Mouse (Mus musculus) liver, embryonic 15.5 days (tissue): Measurements from ENCODE around the gene Gipc3. TPM values are rescaled to one million over a fixed set of nuclear protein-coding genes. Genes with fewer than 3 reads are reported as not detected.

Source experiments
- ATAC-seq: fragments of 200-750 bp; cut with Nextera tagmentation; 2 replicates; pipeline ENCODE4 v1.8.0; 2017; ENCODE audit warnings: moderate number of reproducible peaks, mild to moderate bottlenecking, moderate library complexity; ENCODE audit not compliant: insufficient read depth
- H3K27ac ChIP-seq: fragments of 300-500 bp; sonication (generic); replicated peaks from 2 replicates; pipeline ENCODE4 v1.5.1; 2015; ENCODE audit warnings: mild to moderate bottlenecking, inconsistent platforms
- H3K27me3 ChIP-seq: fragments of 300-500 bp; sonication (generic); 2 replicates; pipeline ENCODE4 v1.6.1; 2015; ENCODE audit warnings: mild to moderate bottlenecking, inconsistent platforms
- H3K36me3 ChIP-seq: fragments of 300-500 bp; sonication (generic); replicated peaks from 2 replicates; pipeline ENCODE4 v1.6.1; 2015; ENCODE audit warnings: moderate library complexity, mild to moderate bottlenecking, inconsistent platforms
- H3K4me1 ChIP-seq: fragments of 300-500 bp; sonication (generic); replicated peaks from 2 replicates; pipeline ENCODE4 v1.6.1; 2015; ENCODE audit warnings: inconsistent platforms
- H3K4me2 ChIP-seq: fragments of 300-500 bp; sonication (generic); 2 replicates; pipeline ENCODE4 v1.6.1; 2015; ENCODE audit warnings: moderate library complexity, mild to moderate bottlenecking, inconsistent platforms
- H3K4me3 ChIP-seq: fragments of 300-500 bp; sonication (generic); replicated peaks from 2 replicates; pipeline ENCODE4 v1.5.1; 2015; ENCODE audit warnings: mild to moderate bottlenecking, inconsistent platforms
- H3K9ac ChIP-seq: fragments of 300-500 bp; sonication (generic); 2 replicates; pipeline ENCODE4 v1.6.1; 2015; ENCODE audit warnings: moderate library complexity, mild to moderate bottlenecking, inconsistent platforms
- H3K9me3 ChIP-seq: fragments of 300-500 bp; sonication (generic); replicated peaks from 2 replicates; pipeline ENCODE4 v1.6.1; 2016; ENCODE audit warnings: inconsistent platforms
- WGBS: fragments of 180-500 bp; shearing (Covaris S2); methylation state at CpG from one replicate; pipeline ENCODE4 v1.1.7; 2015; ENCODE audit warnings: mixed read lengths; ENCODE audit not compliant: insufficient replicate concordance; 5-methylcytosine and 5-hydroxymethylcytosine counted together
- polyA plus RNA-seq: library from polyadenylated mRNA; unstranded; fragments of >200 nt; fragmentation: Nextera tagmentation; extraction: Ambion mirVana; gene quantifications from 2 replicates; pipeline ENCODE4 v1.2.1, GENCODE M21; 2015

Gipc3 gene
- polyA plus RNA-seq, 1 experiment from 2014 or later, result not detected

- Histone ChIP-seq H3K4me2 (peak overlapping the region; percentile 30; the same call in 1 of the 2 replicates), H3K9ac (no peak overlapping the region), H3K9me3 (no peaks in the 10 kb centered on the region), H3K36me3 (peaks cover 42% of the 10 kb centered on the region), H3K27ac (no peak overlapping the region), H3K4me1 (peaks cover 54% of the 10 kb centered on the region), H3K4me3 (no peak overlapping the region), H3K27me3 (no peaks in the 10 kb centered on the region)
- ATAC-seq, result no peak
- WGBS, result 16% methylated on average over 7 of the region's 9 CpGs
Observed at GRCm38 (mm10) chr10:81304597-81305238, 38.3 kb downstream of the Gipc3 start.

- 36% methylated on average over 7 of the region's 7 CpGs for whole genome bisulfite sequencing
- peak overlapping the region; percentile 56; the same call in 1 of the 2 replicates for H3K27ac ChIP-seq
- no peaks in the 10 kb centered on the region for H3K27me3 ChIP-seq
- H3K4me1 ChIP-seq, result peaks cover 64% of the 10 kb centered on the region
- H3K9me3 ChIP-seq, result no peaks in the 10 kb centered on the region
- no peak overlapping the region for H3K4me3 ChIP-seq
- H3K36me3 ChIP-seq, result peaks cover 32% of the 10 kb centered on the region
- no peak overlapping the region for H3K9ac ChIP-seq
- peak overlapping the region; percentile 4; the same call in 1 of the 2 replicates for H3K4me2 ChIP-seq
- no peak for ATAC-seq
Observed at GRCm38 (mm10) chr10:81303761-81304160, 39.3 kb downstream of the Gipc3 start.

GRCm38 (mm10) chr10:81303258-81303657 lies 39.8 kb downstream of the Gipc3 start:
- Histone ChIP-seq H3K4me2 (peak overlapping the region; percentile 43), H3K36me3 (peaks cover 27% of the 10 kb centered on the region), H3K27ac (peak overlapping the region; percentile 56), H3K4me3 (no peak overlapping the region), H3K9me3 (no peaks in the 10 kb centered on the region), H3K27me3 (no peaks in the 10 kb centered on the region), H3K4me1 (peaks cover 69% of the 10 kb centered on the region), H3K9ac (0 out of 2 replicates have a peak overlapping the region, but pooled peaks have one; percentile 13)
- ATAC-seq, result no peak
- 31% methylated on average over 10 of the region's 10 CpGs for WGBS

- no peaks in the 10 kb centered on the region for H3K9me3 ChIP-seq
- H3K27me3 ChIP-seq, result no peaks in the 10 kb centered on the region
- peaks cover 23% of the 10 kb centered on the region for H3K36me3 ChIP-seq
- peaks cover 73% of the 10 kb centered on the region for H3K4me1 ChIP-seq
- 13% methylated on average over 14 of the region's 14 CpGs for WGBS
- 0 out of 2 replicates have a peak overlapping the region, but pooled peaks have one; percentile 10 for H3K4me3 ChIP-seq
- peak overlapping the region; percentile 56 for H3K27ac ChIP-seq
- peak overlapping the region; percentile 13 for H3K9ac ChIP-seq
- 0 out of 2 replicates have a peak, but pooled peaks have one; percentile 3 for ATAC-seq
- H3K4me2 ChIP-seq, result peak overlapping the region; percentile 43
Observed at GRCm38 (mm10) chr10:81302781-81303218, 40.3 kb downstream of the Gipc3 start.

- H3K4me1 ChIP-seq, result peaks cover 79% of the 10 kb centered on the region
- WGBS, result 62% methylated on average over 4 of the region's 4 CpGs
- H3K36me3 ChIP-seq, result peaks cover 18% of the 10 kb centered on the region
- H3K9ac ChIP-seq, result peak overlapping the region; percentile 13
- no peak for ATAC-seq
- peak overlapping the region; percentile 43 for H3K4me2 ChIP-seq
- no peaks in the 10 kb centered on the region for H3K27me3 ChIP-seq
- 0 out of 2 replicates have a peak overlapping the region, but pooled peaks have one; percentile 10 for H3K4me3 ChIP-seq
- no peaks in the 10 kb centered on the region for H3K9me3 ChIP-seq
- 0 out of 2 replicates have a peak overlapping the region, but pooled peaks have one; percentile 31 for H3K27ac ChIP-seq
Observed at GRCm38 (mm10) chr10:81302288-81302687, 40.8 kb downstream of the Gipc3 start.

- WGBS, result 63% methylated on average over 9 of the region's 9 CpGs
- Histone ChIP-seq H3K9ac (no peak overlapping the region), H3K4me1 (peaks cover 88% of the 10 kb centered on the region), H3K27me3 (no peaks in the 10 kb centered on the region), H3K4me2 (no peak overlapping the region), H3K36me3 (peaks cover 8% of the 10 kb centered on the region), H3K4me3 (no peak overlapping the region), H3K9me3 (no peaks in the 10 kb centered on the region), H3K27ac (0 out of 2 replicates have a peak overlapping the region, but pooled peaks have one; percentile 86)
- no peak for ATAC-seq
Observed at GRCm38 (mm10) chr10:81301321-81301720, 41.7 kb downstream of the Gipc3 start.

- Histone ChIP-seq H3K27ac (peak overlapping the region; percentile 86), H3K9me3 (no peaks in the 10 kb centered on the region), H3K27me3 (no peaks in the 10 kb centered on the region), H3K4me3 (no peak overlapping the region), H3K9ac (no peak overlapping the region), H3K36me3 (0 out of 2 replicates have a peak, but pooled peaks cover 4% of the 10 kb centered on the region), H3K4me1 (peaks cover 97% of the 10 kb centered on the region), H3K4me2 (peak overlapping the region; percentile 27)
- ATAC-seq, result peak; percentile 36
- WGBS, result 77% methylated on average over 9 of the region's 9 CpGs
Observed at GRCm38 (mm10) chr10:81300352-81300907, 42.6 kb downstream of the Gipc3 start.

GRCm38 (mm10) chr10:81299585-81300351 lies 43.3 kb downstream of the Gipc3 start:
- no peaks in the 10 kb centered on the region for H3K27me3 ChIP-seq
- H3K4me3 ChIP-seq, result no peak overlapping the region
- peak overlapping the region; percentile 86 for H3K27ac ChIP-seq
- H3K9me3 ChIP-seq, result no peaks in the 10 kb centered on the region
- WGBS, result 61% methylated on average over 14 of the region's 14 CpGs
- H3K9ac ChIP-seq, result no peak overlapping the region
- peak overlapping the region; percentile 27 for H3K4me2 ChIP-seq
- H3K36me3 ChIP-seq, result 0 out of 2 replicates have a peak, but pooled peaks cover 6% of the 10 kb centered on the region
- no peak; the same call in 1 of the 2 replicates for ATAC-seq
- peaks cover 100% of the 10 kb centered on the region for H3K4me1 ChIP-seq

- no peak for ATAC-seq
- 61% methylated on average over 17 of the region's 17 CpGs for WGBS
- no peak overlapping the region for H3K4me3 ChIP-seq
- H3K27ac ChIP-seq, result peak overlapping the region; percentile 86
- peak overlapping the region; percentile 27; the same call in 1 of the 2 replicates for H3K4me2 ChIP-seq
- no peak overlapping the region for H3K9ac ChIP-seq
- H3K4me1 ChIP-seq, result peaks cover 100% of the 10 kb centered on the region
- H3K27me3 ChIP-seq, result no peaks in the 10 kb centered on the region
- H3K36me3 ChIP-seq, result 0 out of 2 replicates have a peak, but pooled peaks cover 6% of the 10 kb centered on the region
- no peaks in the 10 kb centered on the region for H3K9me3 ChIP-seq
Observed at GRCm38 (mm10) chr10:81298369-81299100, 44.5 kb downstream of the Gipc3 start.

- peak overlapping the region; percentile 27 for H3K4me2 ChIP-seq
- 23% methylated on average over 10 of the region's 10 CpGs for WGBS
- H3K36me3 ChIP-seq, result 0 out of 2 replicates have a peak, but pooled peaks cover 6% of the 10 kb centered on the region
- H3K9ac ChIP-seq, result peak overlapping the region; percentile 6; the same call in 1 of the 2 replicates
- peaks cover 99% of the 10 kb centered on the region for H3K4me1 ChIP-seq
- H3K27me3 ChIP-seq, result no peaks in the 10 kb centered on the region
- ATAC-seq, result peak; percentile 7; the same call in 1 of the 2 replicates
- H3K9me3 ChIP-seq, result no peaks in the 10 kb centered on the region
- H3K4me3 ChIP-seq, result no peak overlapping the region
- peak overlapping the region; percentile 86 for H3K27ac ChIP-seq
Observed at GRCm38 (mm10) chr10:81297845-81298244, 45.2 kb downstream of the Gipc3 start.
